Mouse (Mus musculus) neural tube, embryonic 15.5 days (tissue): ENCODE results near the gene Prkag1. TPM values are rescaled to one million over a fixed set of nuclear protein-coding genes. Genes with fewer than 3 reads are reported as not detected.
"Not testable (repeated sequence)": the region's sequence is repeated elsewhere in the genome, so short reads cannot be mapped to it uniquely, and the experiment has no call there.

Experiments
- ATAC-seq: fragments of 200-750 bp; cut with Nextera tagmentation; 2 replicates; pipeline ENCODE4 v1.8.0; 2017; ENCODE audit warnings: mild to moderate bottlenecking, moderate TSS enrichment, moderate library complexity; ENCODE audit not compliant: low FRiP score
- H3K27ac ChIP-seq: fragments of 300-500 bp; sonication (generic); replicated peaks from 2 replicates; pipeline ENCODE4 v1.5.1; 2015; ENCODE audit warnings: mild to moderate bottlenecking, inconsistent platforms
- H3K27me3 ChIP-seq: fragments of 300-500 bp; sonication (generic); replicated peaks from 2 replicates; pipeline ENCODE4 v1.6.1; 2015; ENCODE audit warnings: inconsistent platforms
- H3K36me3 ChIP-seq: fragments of 300-500 bp; sonication (generic); 2 replicates; pipeline ENCODE4 v1.6.1; 2015; ENCODE audit warnings: inconsistent platforms
- H3K4me1 ChIP-seq: fragments of 300-500 bp; sonication (generic); 2 replicates; pipeline ENCODE4 v1.6.1; 2015; ENCODE audit warnings: inconsistent platforms
- H3K4me2 ChIP-seq: fragments of 300-500 bp; sonication (generic); 2 replicates; pipeline ENCODE4 v1.6.1; 2015; ENCODE audit warnings: inconsistent platforms, mild to moderate bottlenecking, moderate library complexity
- H3K4me3 ChIP-seq: fragments of 300-500 bp; sonication (generic); replicated peaks from 2 replicates; pipeline ENCODE4 v1.5.1; 2015; ENCODE audit warnings: mild to moderate bottlenecking, inconsistent platforms
- H3K9ac ChIP-seq: fragments of 300-500 bp; sonication (generic); replicated peaks from 2 replicates; pipeline ENCODE4 v1.6.1; 2015; ENCODE audit warnings: mild to moderate bottlenecking, inconsistent platforms
- H3K9me3 ChIP-seq: fragments of 300-500 bp; sonication (generic); replicated peaks from 2 replicates; pipeline ENCODE4 v1.6.1; 2016; ENCODE audit warnings: inconsistent platforms
- WGBS: fragments of 180-500 bp; shearing (Covaris S2); methylation state at CpG from one replicate; pipeline ENCODE4 v1.1.7; 2015; ENCODE audit warnings: mixed read lengths; 5-methylcytosine and 5-hydroxymethylcytosine counted together
- polyA plus RNA-seq: library from polyadenylated mRNA; unstranded; fragments of >200 nt; fragmentation: Nextera tagmentation; extraction: Ambion mirVana; gene quantifications from 2 replicates; pipeline ENCODE4 v1.2.1, GENCODE M21; 2015

The Prkag1 gene
- polyA plus RNA-seq, 1 experiment from 2014 or later, result 66.4 TPM

GRCm38 (mm10) chr15:98834059-98834458 is 2.7 kb upstream of the Prkag1 start:
- no peak overlapping the region for H3K27ac ChIP-seq
- no peaks in the 10 kb centered on the region for H3K9me3 ChIP-seq
- H3K4me3 ChIP-seq, result no peak overlapping the region
- ATAC-seq, result no peak
- no peaks in the 10 kb centered on the region for H3K27me3 ChIP-seq
- WGBS, result 84% methylated on average over 13 of the region's 13 CpGs
- H3K36me3 ChIP-seq, result peaks cover 59% of the 10 kb centered on the region
- H3K4me1 ChIP-seq, result peaks cover 19% of the 10 kb centered on the region
- no peak overlapping the region for H3K9ac ChIP-seq
- no peak overlapping the region for H3K4me2 ChIP-seq

- Histone ChIP-seq H3K9me3 (no peaks in the 10 kb centered on the region), H3K4me2 (no peak overlapping the region), H3K36me3 (peaks cover 51% of the 10 kb centered on the region), H3K9ac (no peak overlapping the region), H3K4me3 (no peak overlapping the region), H3K27me3 (no peaks in the 10 kb centered on the region), H3K4me1 (peaks cover 20% of the 10 kb centered on the region), H3K27ac (no peak overlapping the region)
- 89% methylated on average over 11 of the region's 11 CpGs for WGBS
- ATAC-seq, result no peak
These were observed 2.0 kb upstream of the Prkag1 start for GRCm38 (mm10) chr15:98833281-98833680.

GRCm38 (mm10) chr15:98832161-98833058 is 1.1 kb upstream of the Prkag1 start:
- WGBS, result 64% methylated on average over 12 of the region's 12 CpGs
- H3K4me2 ChIP-seq, result peak overlapping the region; percentile 70
- H3K4me3 ChIP-seq, result no peak overlapping the region
- H3K27ac ChIP-seq, result 0 out of 2 replicates have a peak overlapping the region, but pooled peaks have one; percentile 84
- H3K4me1 ChIP-seq, result peaks cover 20% of the 10 kb centered on the region
- no peak overlapping the region for H3K9ac ChIP-seq
- no peaks in the 10 kb centered on the region for H3K27me3 ChIP-seq
- H3K9me3 ChIP-seq, result no peaks in the 10 kb centered on the region
- H3K36me3 ChIP-seq, result peaks cover 43% of the 10 kb centered on the region
- no peak for ATAC-seq

- peak overlapping the region; percentile 70 for H3K4me2 ChIP-seq
- no peaks in the 10 kb centered on the region for H3K9me3 ChIP-seq
- H3K4me1 ChIP-seq, result peaks cover 20% of the 10 kb centered on the region
- peak overlapping the region; percentile 63 for H3K4me3 ChIP-seq
- no peaks in the 10 kb centered on the region for H3K27me3 ChIP-seq
- WGBS, result 13% methylated on average over 9 of the region's 9 CpGs
- H3K27ac ChIP-seq, result peak overlapping the region; percentile 84
- peaks cover 35% of the 10 kb centered on the region for H3K36me3 ChIP-seq
- H3K9ac ChIP-seq, result peak overlapping the region; percentile 51
- peak; percentile 40; the same call in 1 of the 2 replicates for ATAC-seq
These were observed 339 bp upstream of the Prkag1 start for GRCm38 (mm10) chr15:98831684-98832035.

GRCm38 (mm10) chr15:98827611-98828011 is 3.7 kb downstream of the Prkag1 start:
- Histone ChIP-seq H3K4me1 (peaks cover 20% of the 10 kb centered on the region), H3K27me3 (no peaks in the 10 kb centered on the region), H3K4me2 (no peak overlapping the region), H3K36me3 (peaks cover 20% of the 10 kb centered on the region), H3K4me3 (no peak overlapping the region), H3K9me3 (no peaks in the 10 kb centered on the region), H3K9ac (no peak overlapping the region), H3K27ac (no peak overlapping the region)
- ATAC-seq, result no peak
- 91% methylated on average over 7 of the region's 7 CpGs for WGBS

GRCm38 (mm10) chr15:98823434-98823833 is 7.9 kb downstream of the Prkag1 start:
- H3K4me2 ChIP-seq, result no peak overlapping the region
- H3K36me3 ChIP-seq, result peaks cover 27% of the 10 kb centered on the region
- 69% methylated on average over 3 of the region's 3 CpGs for WGBS
- no peak overlapping the region for H3K9ac ChIP-seq
- no peaks in the 10 kb centered on the region for H3K27me3 ChIP-seq
- no peak overlapping the region for H3K4me3 ChIP-seq
- H3K4me1 ChIP-seq, result no peaks in the 10 kb centered on the region
- ATAC-seq, result no peak
- no peak overlapping the region for H3K27ac ChIP-seq
- no peaks in the 10 kb centered on the region for H3K9me3 ChIP-seq

GRCm38 (mm10) chr15:98822147-98822546 is 9.2 kb downstream of the Prkag1 start:
- H3K4me2 ChIP-seq, result no peak overlapping the region
- H3K27ac ChIP-seq, result no peak overlapping the region
- WGBS, result 98% methylated on average over 5 of the region's 5 CpGs
- ATAC-seq, result no peak
- no peak overlapping the region for H3K9ac ChIP-seq
- no peak overlapping the region for H3K4me3 ChIP-seq
- no peaks in the 10 kb centered on the region for H3K9me3 ChIP-seq
- peaks cover 27% of the 10 kb centered on the region for H3K36me3 ChIP-seq
- H3K4me1 ChIP-seq, result no peaks in the 10 kb centered on the region
- H3K27me3 ChIP-seq, result no peaks in the 10 kb centered on the region

- H3K27me3 ChIP-seq, result no peaks in the 10 kb centered on the region
- no peaks in the 10 kb centered on the region for H3K9me3 ChIP-seq
- H3K4me1 ChIP-seq, result no peaks in the 10 kb centered on the region
- H3K4me3 ChIP-seq, result no peak overlapping the region
- no peak overlapping the region for H3K27ac ChIP-seq
- peaks cover 27% of the 10 kb centered on the region for H3K36me3 ChIP-seq
- ATAC-seq, result no peak
- H3K4me2 ChIP-seq, result no peak overlapping the region
- 33% methylated on average over 10 of the region's 10 CpGs for WGBS
- H3K9ac ChIP-seq, result no peak overlapping the region
These were observed 9.9 kb downstream of the Prkag1 start for GRCm38 (mm10) chr15:98821403-98821802.

GRCm38 (mm10) chr15:98820937-98821336 is 10.4 kb downstream of the Prkag1 start:
- H3K9me3 ChIP-seq, result no peaks in the 10 kb centered on the region
- no peak overlapping the region for H3K27ac ChIP-seq
- no peak for ATAC-seq
- H3K4me3 ChIP-seq, result no peak overlapping the region
- H3K9ac ChIP-seq, result no peak overlapping the region
- H3K27me3 ChIP-seq, result no peaks in the 10 kb centered on the region
- no peaks in the 10 kb centered on the region for H3K4me1 ChIP-seq
- no peak overlapping the region for H3K4me2 ChIP-seq
- peaks cover 27% of the 10 kb centered on the region for H3K36me3 ChIP-seq
- 91% methylated on average over 4 of the region's 4 CpGs for WGBS

GRCm38 (mm10) chr15:98818171-98818570 is 13.2 kb downstream of the Prkag1 start:
- Histone ChIP-seq H3K36me3 (peaks cover 33% of the 10 kb centered on the region), H3K4me1 (no peaks in the 10 kb centered on the region), H3K27me3 (no peaks in the 10 kb centered on the region), H3K9ac (no peak overlapping the region), H3K4me3 (no peak overlapping the region), H3K27ac (no peak overlapping the region), H3K9me3 (no peaks in the 10 kb centered on the region), H3K4me2 (no peak overlapping the region)
- no peak for ATAC-seq
- 96% methylated on average over 7 of the region's 7 CpGs for WGBS

- peaks cover 33% of the 10 kb centered on the region for H3K36me3 ChIP-seq
- WGBS, result 85% methylated on average over 20 of the region's 20 CpGs
- H3K27ac ChIP-seq, result no peak overlapping the region
- H3K4me3 ChIP-seq, result no peak overlapping the region
- no peak overlapping the region for H3K9ac ChIP-seq
- no peak for ATAC-seq
- peaks cover 27% of the 10 kb centered on the region for H3K27me3 ChIP-seq
- H3K4me2 ChIP-seq, result no peak overlapping the region
- H3K4me1 ChIP-seq, result peaks cover 13% of the 10 kb centered on the region
- H3K9me3 ChIP-seq, result no peaks in the 10 kb centered on the region
These were observed 18.4 kb downstream of the Prkag1 start for GRCm38 (mm10) chr15:98812741-98813424.

GRCm38 (mm10) chr15:98810212-98810611 is 21.1 kb downstream of the Prkag1 start:
- peaks cover 40% of the 10 kb centered on the region for H3K4me1 ChIP-seq
- H3K4me2 ChIP-seq, ATAC-seq, H3K27ac ChIP-seq, H3K4me3 ChIP-seq, H3K9me3 ChIP-seq, H3K9ac ChIP-seq: not testable (repeated sequence)
- peaks cover 52% of the 10 kb centered on the region for H3K27me3 ChIP-seq
- 65% methylated on average over 6 of the region's 6 CpGs for WGBS
- H3K36me3 ChIP-seq, result peaks cover 27% of the 10 kb centered on the region
